Mouse (Mus musculus) lung, postnatal 14 days (tissue): ENCODE results near the gene Homer3.

Source experiments
- DNase-seq: peaks from one replicate; pipeline ENCODE4 v3.0.0; 2021

The Homer3 gene

DNA sequence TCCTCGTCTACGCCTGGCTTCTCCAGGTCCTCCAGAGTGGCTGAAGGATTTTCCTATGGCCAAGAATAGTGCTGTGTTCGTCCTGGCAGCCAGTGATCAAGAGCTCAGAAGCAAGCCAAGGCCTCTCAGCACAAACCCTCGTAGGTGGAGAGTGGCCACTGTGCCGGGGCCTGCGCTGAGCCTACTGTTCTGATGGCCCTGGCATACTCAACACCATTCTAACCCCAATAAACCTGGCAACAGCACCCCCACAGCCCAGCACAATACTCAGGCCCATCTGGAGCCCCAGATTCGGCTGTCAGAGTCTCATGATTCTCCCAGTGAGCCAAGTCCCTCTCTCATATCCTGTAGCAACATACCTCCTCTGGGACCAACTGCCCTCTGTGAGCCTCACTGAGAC is 58.0 kb downstream of the Homer3 start:
- DNase-seq = no peak

DNA sequence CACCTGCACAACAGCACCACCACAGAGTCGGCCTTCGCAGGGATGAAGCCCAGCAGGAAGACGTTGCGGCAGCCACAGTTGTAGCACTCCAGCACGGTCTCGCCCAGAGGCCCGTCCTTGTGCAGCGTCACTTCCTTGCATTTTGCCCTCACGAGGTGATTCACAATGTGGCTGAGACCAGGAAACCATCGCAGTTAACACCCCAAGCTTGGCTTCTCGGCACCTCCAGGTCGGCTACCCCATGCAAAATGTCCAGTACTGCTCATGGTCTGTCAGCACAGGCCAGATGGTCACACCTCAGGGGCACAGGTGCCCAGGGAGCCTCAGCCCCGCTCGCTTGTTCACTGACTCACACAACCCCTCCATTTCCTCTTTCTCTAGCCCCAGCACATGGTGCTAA is 59.4 kb downstream of the Homer3 start:
- DNase-seq = no peak

DNA sequence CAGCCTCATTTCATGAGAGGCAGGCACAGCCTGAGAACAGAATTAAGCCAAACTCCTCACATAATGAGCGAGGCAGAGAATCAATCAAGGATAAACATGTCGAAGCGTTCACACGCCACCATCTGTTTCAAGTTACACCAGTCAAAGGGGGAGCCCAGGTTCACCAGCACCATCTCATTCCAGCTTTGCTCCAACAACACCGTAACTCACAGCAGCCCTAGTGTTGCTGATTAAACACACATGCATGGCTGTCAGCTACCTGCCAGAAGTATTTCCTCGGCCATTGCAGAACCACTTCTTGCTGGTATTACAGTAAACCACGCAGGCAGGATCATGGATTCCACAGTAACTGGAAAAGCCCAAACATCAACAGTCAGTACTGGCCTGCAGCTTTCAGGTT is 60.4 kb downstream of the Homer3 start:
- DNase-seq = no peak

DNA sequence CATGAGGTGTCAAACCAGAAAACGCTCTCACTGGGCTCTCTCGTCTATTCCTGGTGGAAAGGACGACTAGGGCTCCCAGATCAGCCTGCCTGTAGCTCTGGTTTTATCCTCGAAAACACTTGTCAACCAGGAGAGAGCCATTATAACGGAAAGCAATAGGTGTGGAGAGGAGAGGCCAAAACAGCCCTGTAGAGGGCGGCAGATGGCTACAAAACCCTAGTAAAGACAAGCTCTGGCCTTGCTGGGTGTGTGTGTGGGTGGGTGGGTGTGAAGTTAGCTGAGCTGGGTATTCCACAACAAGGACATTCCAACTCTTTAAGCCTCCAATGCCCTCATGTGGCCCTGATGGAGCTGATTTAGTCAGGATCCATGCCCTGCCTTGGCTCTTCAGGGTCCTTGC is 61.1 kb downstream of the Homer3 start:
- DNase-seq = peak; percentile 44
